Mouse (Mus musculus) heart, embryonic 12.5 days (tissue): ENCODE results near the gene Dip2c. TPM values are rescaled to one million over a fixed set of nuclear protein-coding genes. Genes with fewer than 3 reads are reported as not detected.

Experiments used
- ATAC-seq: fragments of 200-750 bp; cut with Nextera tagmentation; 2 replicates; pipeline ENCODE4 v1.8.0; 2017; ENCODE audit warnings: moderate TSS enrichment, moderate library complexity; ENCODE audit not compliant: insufficient number of reproducible peaks, low FRiP score
- H3K27ac ChIP-seq: fragments of 300-500 bp; sonication (generic); 2 replicates; pipeline ENCODE4 v1.5.1; 2016; ENCODE audit warnings: mild to moderate bottlenecking, moderate library complexity; ENCODE audit not compliant: poor library complexity, severe bottlenecking
- H3K27me3 ChIP-seq: fragments of 300-500 bp; sonication (generic); replicated peaks from 2 replicates; pipeline ENCODE4 v1.6.1; 2016; ENCODE audit warnings: mild to moderate bottlenecking, moderate library complexity
- H3K36me3 ChIP-seq: fragments of 300-500 bp; sonication (generic); 2 replicates; pipeline ENCODE4 v1.6.1; 2016; ENCODE audit warnings: mild to moderate bottlenecking, moderate library complexity
- H3K4me1 ChIP-seq: fragments of 300-500 bp; sonication (generic); replicated peaks from 2 replicates; pipeline ENCODE4 v1.6.1; 2016; ENCODE audit warnings: mild to moderate bottlenecking
- H3K4me2 ChIP-seq: fragments of 300-500 bp; sonication (generic); 2 replicates; pipeline ENCODE4 v1.6.1; 2016; ENCODE audit warnings: mild to moderate bottlenecking, moderate library complexity
- H3K4me3 ChIP-seq: fragments of 300-500 bp; sonication (generic); 2 replicates; pipeline ENCODE4 v1.5.1; 2016; ENCODE audit warnings: mild to moderate bottlenecking
- H3K9ac ChIP-seq: fragments of 300-500 bp; sonication (generic); 2 replicates; pipeline ENCODE4 v1.6.1; 2016; ENCODE audit warnings: mild to moderate bottlenecking, moderate library complexity
- H3K9me3 ChIP-seq: fragments of 300-500 bp; sonication (generic); replicated peaks from 2 replicates; pipeline ENCODE4 v1.6.1; 2016; ENCODE audit warnings: mild to moderate bottlenecking, moderate library complexity
- WGBS: fragments of 180-500 bp; shearing (Covaris S2); methylation state at CpG from one replicate; pipeline ENCODE4 v1.1.7; 2016; 5-methylcytosine and 5-hydroxymethylcytosine counted together
- polyA plus RNA-seq: library from polyadenylated mRNA; unstranded; fragments of >200 nt; fragmentation: Nextera tagmentation; extraction: Ambion mirVana; gene quantifications from 2 replicates; pipeline ENCODE4 v1.2.1, GENCODE M21; 2016

Dip2c gene
- polyA plus RNA-seq, 1 experiment from 2014 or later: 8.4 TPM

GRCm38 (mm10) chr13:9504118-9504856 lies 228.0 kb downstream of the Dip2c start:
- Histone ChIP-seq H3K36me3 (no peaks in the 10 kb centered on the region), H3K9me3 (no peaks in the 10 kb centered on the region), H3K9ac (no peak overlapping the region), H3K27ac (peak overlapping the region; percentile 48; the same call in 1 of the 2 replicates), H3K27me3 (no peaks in the 10 kb centered on the region), H3K4me3 (no peak overlapping the region), H3K4me1 (no peaks in the 10 kb centered on the region; the same call in 1 of the 2 replicates), H3K4me2 (peak overlapping the region; percentile 27; the same call in 1 of the 2 replicates)
- 32% methylated on average over 6 of the region's 6 CpGs for WGBS
- no peak for ATAC-seq

- Histone ChIP-seq H3K27ac (no peak overlapping the region), H3K27me3 (no peaks in the 10 kb centered on the region), H3K9ac (no peak overlapping the region), H3K36me3 (no peaks in the 10 kb centered on the region), H3K9me3 (no peaks in the 10 kb centered on the region), H3K4me3 (no peak overlapping the region), H3K4me2 (no peak overlapping the region), H3K4me1 (no peaks in the 10 kb centered on the region)
- no peak for ATAC-seq
Observed at GRCm38 (mm10) chr13:9538556-9538955, 262.2 kb downstream of the Dip2c start.

- Histone ChIP-seq H3K27me3 (no peaks in the 10 kb centered on the region), H3K27ac (no peak overlapping the region), H3K9me3 (no peaks in the 10 kb centered on the region), H3K4me1 (peaks cover 10% of the 10 kb centered on the region), H3K9ac (no peak overlapping the region), H3K4me3 (no peak overlapping the region), H3K4me2 (peak overlapping the region; percentile 40), H3K36me3 (0 out of 2 replicates have a peak, but pooled peaks cover 6% of the 10 kb centered on the region)
- 10% methylated on average over 9 of the region's 9 CpGs for WGBS
- ATAC-seq: no peak
Observed at GRCm38 (mm10) chr13:9547698-9548344, 271.5 kb downstream of the Dip2c start.

GRCm38 (mm10) chr13:9562099-9562498 lies 285.8 kb downstream of the Dip2c start:
- Histone ChIP-seq H3K27ac (no peak overlapping the region), H3K4me1 (peaks cover 12% of the 10 kb centered on the region)
- ATAC-seq: no peak

GRCm38 (mm10) chr13:9562921-9563320 lies 286.6 kb downstream of the Dip2c start:
- Histone ChIP-seq H3K27me3 (no peaks in the 10 kb centered on the region), H3K27ac (no peak overlapping the region), H3K4me1 (peaks cover 12% of the 10 kb centered on the region), H3K9me3 (no peaks in the 10 kb centered on the region), H3K36me3 (0 out of 2 replicates have a peak, but pooled peaks cover 3% of the 10 kb centered on the region), H3K4me3 (no peak overlapping the region), H3K9ac (no peak overlapping the region), H3K4me2 (no peak overlapping the region)
- 3% methylated on average over 2 of the region's 2 CpGs for WGBS
- ATAC-seq: no peak

More at GRCm38 (mm10) chr13:9562099-9562498, 285.8 kb downstream of the Dip2c start:
- 85% methylated on average over 1 of the region's 1 CpGs for WGBS
- H3K27me3 ChIP-seq: no peaks in the 10 kb centered on the region
- H3K4me3 ChIP-seq: no peak overlapping the region
- no peaks in the 10 kb centered on the region for H3K36me3 ChIP-seq
- H3K4me2 ChIP-seq: no peak overlapping the region
- H3K9ac ChIP-seq: no peak overlapping the region
- no peaks in the 10 kb centered on the region for H3K9me3 ChIP-seq

- Histone ChIP-seq H3K4me3 (no peak overlapping the region), H3K36me3 (peaks cover 18% of the 10 kb centered on the region), H3K4me2 (no peak overlapping the region), H3K9me3 (no peaks in the 10 kb centered on the region), H3K9ac (no peak overlapping the region), H3K27me3 (no peaks in the 10 kb centered on the region), H3K4me1 (peaks cover 9% of the 10 kb centered on the region), H3K27ac (no peak overlapping the region)
- ATAC-seq: no peak
- WGBS: 82% methylated on average over 5 of the region's 5 CpGs
Observed at GRCm38 (mm10) chr13:9568852-9569251, 292.5 kb downstream of the Dip2c start.

- H3K4me1 ChIP-seq: no peaks in the 10 kb centered on the region
- WGBS: 80% methylated on average over 4 of the region's 4 CpGs
Observed at GRCm38 (mm10) chr13:9576686-9577085, 300.4 kb downstream of the Dip2c start.

GRCm38 (mm10) chr13:9578456-9578855 lies 302.1 kb downstream of the Dip2c start:
- Histone ChIP-seq H3K9me3 (no peaks in the 10 kb centered on the region), H3K36me3 (peaks cover 9% of the 10 kb centered on the region; the same call in 1 of the 2 replicates), H3K4me2 (no peak overlapping the region), H3K4me3 (no peak overlapping the region), H3K4me1 (no peaks in the 10 kb centered on the region), H3K9ac (no peak overlapping the region), H3K27ac (no peak overlapping the region), H3K27me3 (no peaks in the 10 kb centered on the region)
- ATAC-seq: no peak
- 69% methylated on average over 4 of the region's 4 CpGs for WGBS

More at GRCm38 (mm10) chr13:9576686-9577085, 300.4 kb downstream of the Dip2c start:
- Histone ChIP-seq H3K4me3 (no peak overlapping the region), H3K27ac (no peak overlapping the region), H3K36me3 (peaks cover 9% of the 10 kb centered on the region; the same call in 1 of the 2 replicates), H3K9me3 (no peaks in the 10 kb centered on the region), H3K9ac (no peak overlapping the region), H3K4me2 (no peak overlapping the region), H3K27me3 (no peaks in the 10 kb centered on the region)
- ATAC-seq: no peak

- no peaks in the 10 kb centered on the region for H3K4me1 ChIP-seq
Observed at GRCm38 (mm10) chr13:9581821-9582220, 305.5 kb downstream of the Dip2c start.

GRCm38 (mm10) chr13:9583579-9583978 lies 307.3 kb downstream of the Dip2c start:
- H3K36me3 ChIP-seq: no peaks in the 10 kb centered on the region
- no peak overlapping the region for H3K4me2 ChIP-seq
- no peak overlapping the region for H3K4me3 ChIP-seq
- ATAC-seq: no peak
- no peak overlapping the region for H3K27ac ChIP-seq
- no peaks in the 10 kb centered on the region for H3K4me1 ChIP-seq
- H3K9ac ChIP-seq: no peak overlapping the region
- H3K27me3 ChIP-seq: no peaks in the 10 kb centered on the region
- H3K9me3 ChIP-seq: no peaks in the 10 kb centered on the region

More at GRCm38 (mm10) chr13:9581821-9582220, 305.5 kb downstream of the Dip2c start:
- no peak for ATAC-seq
- H3K36me3 ChIP-seq: peaks cover 6% of the 10 kb centered on the region; the same call in 1 of the 2 replicates
- no peak overlapping the region for H3K4me2 ChIP-seq
- H3K9me3 ChIP-seq: no peaks in the 10 kb centered on the region
- no peak overlapping the region for H3K9ac ChIP-seq
- H3K27ac ChIP-seq: no peak overlapping the region
- H3K27me3 ChIP-seq: no peaks in the 10 kb centered on the region
- H3K4me3 ChIP-seq: no peak overlapping the region

GRCm38 (mm10) chr13:9599334-9600096 lies 323.2 kb downstream of the Dip2c start:
- Histone ChIP-seq H3K27ac (no peak overlapping the region), H3K4me3 (no peak overlapping the region), H3K4me1 (no peaks in the 10 kb centered on the region), H3K27me3 (no peaks in the 10 kb centered on the region), H3K4me2 (no peak overlapping the region), H3K9ac (no peak overlapping the region), H3K9me3 (no peaks in the 10 kb centered on the region), H3K36me3 (0 out of 2 replicates have a peak, but pooled peaks cover 13% of the 10 kb centered on the region)
- no peak for ATAC-seq
- WGBS: 77% methylated on average over 6 of the region's 6 CpGs
